Mouse (Mus musculus) liver, adult 2 months (tissue): ENCODE measurements around the gene Atp6v0b.

ENCODE experiments used
- CTCF ChIP-seq: fragments of 200-500 bp; IDR thresholded peaks from 2 replicates; pipeline ENCODE4 v1.5.1; 2011; ENCODE audit warnings: low read depth, low read length, control low read depth
- POLR2A ChIP-seq: fragments of 200-500 bp; IDR thresholded peaks from 2 replicates; pipeline ENCODE4 v1.6.1; 2011; ENCODE audit warnings: low read length, control low read depth; ENCODE audit not compliant: insufficient read depth; ENCODE audit errors: extremely low read depth

DNA sequence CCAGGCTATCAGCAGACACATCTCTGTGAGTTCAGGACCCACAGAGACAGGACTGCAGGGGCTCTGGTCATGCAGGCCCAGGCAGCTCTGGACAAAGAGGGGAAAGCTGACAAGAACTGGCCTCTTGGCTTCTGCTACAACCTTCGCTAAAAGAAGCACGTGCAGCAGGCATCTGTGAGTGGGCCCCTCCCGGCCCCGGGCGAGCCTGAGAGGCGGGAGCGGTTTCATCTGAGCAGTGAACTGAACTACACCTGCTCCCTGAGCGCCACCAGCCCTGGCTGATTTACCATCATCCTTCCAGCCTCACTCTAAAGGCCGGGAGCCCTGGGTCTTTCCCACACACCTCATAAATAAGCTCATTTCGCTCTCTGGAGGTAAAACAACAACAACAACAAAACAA lies 8.8 kb downstream of the Atp6v0b start:
- no peak for TF ChIP-seq CTCF
- no peak for TF ChIP-seq POLR2A
